Mouse (Mus musculus) adrenal gland, adult 2 months (tissue): ENCODE data around the gene Stxbp5l. TPM values are rescaled to one million over a fixed set of nuclear protein-coding genes. Genes with fewer than 3 reads are reported as not detected.
"Not testable (repeated sequence)": the region's sequence is repeated elsewhere in the genome, so short reads cannot be mapped to it uniquely, and the experiment has no call there.

Source experiments
- DNase-seq: peaks from one replicate; pipeline ENCODE4 v3.0.0; 2021
- long read RNA-seq: library from polyadenylated mRNA; stranded (forward); transcript quantifications from one replicate; pipeline ENCODE4 v2.0.0, GENCODE M21; 2021
- polyA plus RNA-seq: library from polyadenylated mRNA; depleted of rRNA; stranded (reverse); fragments of >200 nt; gene quantifications from 2 replicates; pipeline ENCODE4 v1.2.3, GENCODE M21; 2012; rRNA removed
- total RNA-seq, 2 experiments: library from RNA; stranded (reverse); gene quantifications; 2 replicates each; pipeline ENCODE4 v1.2.3; 2021

Gene Stxbp5l
- total RNA-seq: 1 to 10 TPM; 3.2 to 3.6 TPM
- polyA plus RNA-seq: 0.29 TPM in 1 of 2 replicates, not detected in the other
- long read RNA-seq, partial matches to known transcripts: 1 of 1 reads
- long read RNA-seq, other reads (novel, unspliced or antisense): 0 of 1 reads

DNA sequence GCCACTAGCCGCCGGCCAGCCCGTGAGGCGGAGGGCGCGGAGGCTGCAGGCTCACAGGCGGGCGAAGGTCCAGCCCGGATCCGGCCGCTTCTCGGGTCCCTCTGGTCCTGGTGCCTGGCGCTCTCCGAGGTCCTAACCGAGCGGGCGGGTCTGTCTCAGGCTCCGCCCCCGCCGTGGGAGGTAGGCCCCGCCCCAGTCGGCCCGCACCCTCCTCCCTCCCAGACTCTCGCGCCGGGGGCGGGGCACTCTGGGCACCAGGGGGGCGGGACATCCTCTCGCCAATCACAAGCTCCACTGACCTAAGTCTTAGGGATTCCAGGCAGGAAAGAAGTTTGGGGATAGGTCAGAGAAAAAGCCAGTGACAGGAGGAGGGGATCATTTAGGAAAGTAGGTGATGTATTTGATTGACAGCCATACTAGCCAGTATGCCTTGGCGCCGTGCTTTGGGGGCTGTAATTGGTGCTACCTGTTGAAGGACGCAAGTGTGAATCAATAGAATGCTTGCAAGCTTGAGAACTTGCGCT lies at the start of gene Stxbp5l:
TSS of gene Stxbp5l (minus strand) at position 142 of the 524 bp plus-strand sequence.
- DNase-seq: peak; percentile 96

DNA sequence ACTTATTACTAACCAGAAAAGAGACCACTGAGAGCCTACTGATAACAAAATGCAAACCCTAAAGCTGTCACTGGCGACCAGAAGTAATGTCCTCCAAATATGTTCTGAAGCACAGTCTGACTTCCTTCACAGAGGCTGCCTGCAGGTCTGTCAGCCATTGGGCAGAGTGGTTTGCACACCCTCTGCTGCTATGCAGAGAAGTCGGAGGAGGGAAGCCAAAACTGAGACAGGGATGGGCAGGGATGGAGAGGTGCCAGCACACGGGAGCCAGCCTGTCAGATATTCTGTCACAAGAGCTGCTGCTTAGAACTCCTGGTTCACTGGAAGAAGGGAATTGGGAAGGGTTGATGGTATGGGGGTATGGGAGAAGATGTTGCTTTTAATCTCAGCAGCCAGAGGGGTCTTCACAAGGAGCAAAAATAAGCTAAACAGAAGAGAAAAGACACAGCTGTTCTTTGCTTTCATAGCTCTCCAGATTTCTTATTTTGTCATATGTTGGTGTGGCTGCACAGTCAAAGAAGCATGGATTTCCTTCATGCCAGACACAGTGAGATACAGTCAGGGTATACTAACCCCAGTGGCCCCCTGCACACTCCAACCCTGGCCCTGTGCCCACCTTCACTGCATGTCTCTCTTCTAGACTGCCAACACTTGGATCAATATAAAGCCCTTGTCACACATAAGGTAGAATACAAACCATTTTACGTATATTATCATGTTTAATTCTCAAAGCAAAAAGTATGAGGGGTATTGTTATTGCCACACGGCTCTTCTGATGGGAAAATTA lies 48.8 kb upstream of the Stxbp5l start:
- DNase-seq: no peak

DNA sequence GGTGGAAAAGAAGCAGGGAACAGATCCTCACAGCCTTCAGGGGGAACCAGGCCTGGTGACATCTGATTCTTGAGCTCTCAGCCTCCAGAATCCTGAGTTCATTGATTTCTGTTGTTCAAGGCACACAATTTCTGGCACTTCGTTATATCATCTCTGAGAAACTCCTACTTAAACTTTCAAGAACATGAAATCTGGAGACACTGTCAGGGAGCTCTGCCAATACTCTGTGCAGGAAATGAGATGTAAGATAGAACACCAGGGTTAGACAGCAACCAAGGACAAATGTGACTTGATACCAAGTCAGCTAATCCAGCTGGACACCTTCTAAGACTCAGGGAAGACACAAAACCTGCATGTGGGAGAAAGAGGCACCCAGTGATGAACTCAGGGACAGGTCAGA lies 40.7 kb upstream of the Stxbp5l start:
- DNase-seq: no peak

DNA sequence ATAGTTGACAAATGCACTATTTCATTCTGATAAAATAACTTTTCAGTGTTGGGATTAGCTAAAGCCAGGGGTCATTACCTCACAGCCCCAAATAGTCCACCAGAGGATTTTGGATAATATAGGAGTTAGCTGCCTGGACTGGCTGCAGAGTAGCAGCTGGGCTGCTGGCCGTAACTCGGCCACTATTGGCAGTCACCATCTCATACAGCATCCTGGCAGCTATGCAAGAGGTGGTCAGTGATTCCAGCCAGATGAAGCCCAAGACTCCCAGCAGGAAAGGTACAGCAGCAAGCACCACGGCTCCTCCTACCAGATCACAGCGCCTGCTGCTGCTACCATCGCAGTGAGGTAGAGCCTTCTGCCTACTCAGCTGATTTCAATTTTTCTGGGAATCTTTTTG lies 38.1 kb upstream of the Stxbp5l start:
- no peak for DNase-seq

DNA sequence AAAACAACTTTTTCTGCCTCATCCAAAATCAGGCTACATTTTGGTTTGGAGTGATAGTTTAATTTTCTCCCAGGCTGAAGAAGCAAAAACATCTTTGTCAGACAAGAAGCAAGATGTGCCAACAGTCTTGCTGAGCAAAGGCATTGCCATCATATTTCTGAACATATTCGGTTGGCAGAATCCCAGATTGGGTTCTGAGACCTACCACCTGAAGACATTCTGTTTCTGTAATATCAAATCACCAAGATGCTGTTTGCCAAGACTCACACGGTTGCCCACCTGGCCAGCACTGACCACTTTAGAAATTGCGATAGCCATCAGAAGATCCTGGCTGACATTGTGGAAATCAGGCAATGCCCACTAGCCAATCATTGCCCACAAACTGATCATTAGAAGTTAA lies 37.1 kb upstream of the Stxbp5l start:
- no peak for DNase-seq

DNA sequence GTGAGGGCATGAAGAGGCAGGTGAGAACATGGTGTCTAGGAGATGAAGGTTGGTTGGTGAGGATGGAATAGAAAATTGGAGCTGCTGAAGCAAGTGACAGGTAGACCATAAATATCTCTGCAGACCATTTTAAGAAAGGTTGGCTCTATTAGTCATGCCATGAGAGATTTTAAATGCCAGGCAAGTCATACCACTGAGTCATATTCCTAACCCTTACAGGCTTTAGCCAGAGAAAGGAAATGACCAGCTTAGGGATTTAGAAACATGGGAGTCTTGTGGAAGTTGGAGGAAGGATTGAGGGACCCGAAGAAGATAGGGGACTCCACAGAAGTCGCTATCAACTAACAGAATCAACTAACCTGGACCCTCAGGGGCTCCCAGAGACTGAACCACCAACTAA lies 35.8 kb upstream of the Stxbp5l start:
- peak; percentile 16 for DNase-seq

DNA sequence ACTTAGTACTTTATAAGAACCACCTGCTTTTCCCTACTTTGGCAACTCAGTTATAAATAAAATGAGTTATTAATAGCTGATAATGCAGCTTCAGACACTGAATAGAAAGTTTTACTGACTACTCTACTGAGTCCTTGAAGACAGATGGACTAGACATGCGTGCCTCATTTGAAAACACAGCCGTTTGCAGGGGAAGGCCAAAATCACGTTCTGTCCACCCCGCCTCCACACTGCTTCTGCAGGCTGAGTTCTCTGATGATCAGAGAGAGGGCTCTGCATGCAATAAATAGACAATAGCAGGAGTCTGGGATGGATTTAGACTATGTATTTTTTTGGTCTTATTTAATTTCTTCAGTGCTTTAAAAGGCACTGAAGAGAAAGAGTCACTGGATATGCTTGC lies 20.8 kb upstream of the Stxbp5l start:
- no peak for DNase-seq

DNA sequence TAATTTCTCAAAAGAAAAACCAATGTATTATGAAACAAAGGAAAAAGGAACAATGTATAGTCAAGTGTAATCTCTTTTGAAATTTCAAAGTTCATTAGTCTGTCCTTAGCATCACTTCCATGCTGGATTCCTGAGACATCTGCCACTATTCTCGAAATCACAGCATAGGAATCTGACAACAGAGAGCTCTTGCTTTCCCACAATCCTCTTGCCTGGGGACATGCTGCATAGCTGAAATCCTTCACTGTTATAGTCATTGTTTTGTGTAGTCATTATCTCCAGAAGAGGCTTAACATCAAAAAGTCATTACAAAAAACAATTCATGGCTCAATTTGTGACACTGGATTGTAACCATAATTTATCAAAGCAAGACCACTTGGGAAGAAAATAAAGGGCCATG lies 20.2 kb upstream of the Stxbp5l start:
- no peak for DNase-seq

DNA sequence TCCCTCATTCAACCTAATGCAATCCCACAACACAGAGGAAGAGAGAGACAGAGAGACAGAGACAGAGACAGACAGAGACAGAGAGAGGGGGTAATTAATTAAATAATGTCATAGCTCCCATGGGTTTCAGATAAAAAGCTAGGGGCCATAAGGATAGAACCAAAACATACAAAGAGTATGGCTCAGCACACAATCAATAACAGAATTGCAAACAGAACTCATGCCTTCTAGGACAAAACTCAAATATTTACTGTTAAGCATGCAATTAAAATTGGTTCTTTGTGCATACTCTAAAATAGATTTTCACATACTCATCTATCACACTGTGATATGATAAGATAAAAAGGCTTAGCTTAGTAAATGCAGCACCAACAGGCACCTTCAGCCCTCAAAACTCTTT lies 5.2 kb upstream of the Stxbp5l start:
- DNase-seq: no peak

DNA sequence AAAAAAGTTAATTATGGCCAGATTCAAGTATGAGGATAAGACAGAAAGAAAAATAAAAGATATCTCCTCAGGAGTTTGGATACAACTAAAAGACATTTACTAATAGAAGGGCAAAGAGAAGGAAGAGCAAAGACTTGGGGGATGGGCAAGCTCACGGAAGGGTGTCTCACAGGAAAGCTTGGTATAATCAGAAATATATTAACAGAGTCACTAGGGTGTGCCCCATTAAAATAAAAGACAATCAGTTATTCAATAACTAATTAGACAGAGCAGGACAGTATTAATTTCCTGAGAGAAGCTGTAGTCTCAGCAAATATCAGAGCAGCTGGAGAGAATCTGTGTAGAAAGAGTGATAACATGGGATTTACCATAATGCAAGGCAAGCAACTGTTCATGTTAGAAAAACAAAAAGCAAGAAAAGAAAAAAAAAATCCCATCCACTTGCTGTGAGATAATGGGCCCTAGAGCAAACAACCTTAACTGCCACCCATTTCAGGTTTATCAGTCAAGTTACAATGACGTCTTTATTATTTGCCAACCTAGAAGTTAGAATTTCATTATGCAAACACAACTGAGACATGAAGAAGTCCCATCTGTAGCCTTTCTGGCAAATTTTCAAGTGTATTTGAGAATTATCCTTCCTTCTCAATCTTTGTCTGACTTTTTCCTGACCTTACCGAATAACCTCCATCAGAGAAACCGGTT lies 4.6 kb upstream of the Stxbp5l start:
- DNase-seq: no peak

DNA sequence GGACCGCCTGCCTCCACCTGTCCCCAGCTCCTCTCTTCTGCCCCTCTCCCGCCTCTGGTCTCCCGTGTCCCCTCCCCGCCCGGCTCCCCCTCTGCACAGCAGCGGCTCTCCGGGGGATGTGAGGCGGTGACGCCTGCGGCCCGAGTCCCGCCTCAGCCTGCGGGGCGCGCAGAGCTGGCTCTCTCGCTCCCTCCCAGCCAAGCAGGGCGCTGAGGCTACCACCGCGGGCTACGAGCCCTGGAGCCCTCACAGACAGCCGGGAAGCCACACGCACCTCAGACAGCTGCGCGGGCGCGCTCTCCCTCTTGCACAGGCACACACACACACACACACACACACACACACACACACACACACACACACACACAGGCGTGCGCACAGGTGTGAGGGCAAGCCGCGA lies 393 bp downstream of the Stxbp5l start:
- DNase-seq: peak; percentile 53

DNA sequence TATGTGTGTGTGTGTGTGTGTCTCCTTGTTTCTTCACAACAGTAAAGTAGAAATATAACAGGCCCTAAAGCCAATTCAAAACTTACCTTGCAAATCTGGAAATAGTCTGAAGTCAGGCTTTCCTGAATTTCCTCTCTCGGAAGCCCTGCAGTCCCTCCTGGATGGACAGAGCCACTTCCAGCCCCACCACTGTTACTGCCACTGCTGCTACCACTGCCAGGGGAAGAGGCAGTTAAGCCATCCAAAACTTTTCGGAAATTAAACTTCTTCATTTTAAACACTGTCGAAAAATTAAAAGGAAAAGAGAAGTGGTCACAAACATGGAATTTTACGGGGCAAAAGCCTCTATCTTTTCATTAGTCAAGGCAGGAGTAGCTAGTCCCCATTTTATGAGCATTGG lies 1.3 kb downstream of the Stxbp5l start:
- DNase-seq: no peak

DNA sequence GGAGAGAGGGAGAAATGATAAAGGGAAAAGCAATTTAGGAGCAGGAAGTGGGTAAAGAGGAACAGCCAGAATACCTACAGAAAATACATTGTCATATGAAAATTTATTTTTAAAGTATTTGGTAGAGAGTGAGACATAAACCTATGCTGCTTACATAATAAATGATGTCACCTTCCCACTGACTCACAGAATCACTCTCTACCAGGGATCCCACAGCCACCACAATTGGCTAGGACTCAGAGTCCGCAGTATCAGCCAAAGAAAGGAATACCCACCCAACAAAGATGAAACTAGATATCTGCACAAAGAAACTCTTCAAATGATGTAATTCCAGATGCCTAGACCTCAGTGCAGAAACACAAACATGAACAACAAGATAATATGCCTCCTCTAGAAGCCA lies 12.0 kb downstream of the Stxbp5l start:
- no peak for DNase-seq

DNA sequence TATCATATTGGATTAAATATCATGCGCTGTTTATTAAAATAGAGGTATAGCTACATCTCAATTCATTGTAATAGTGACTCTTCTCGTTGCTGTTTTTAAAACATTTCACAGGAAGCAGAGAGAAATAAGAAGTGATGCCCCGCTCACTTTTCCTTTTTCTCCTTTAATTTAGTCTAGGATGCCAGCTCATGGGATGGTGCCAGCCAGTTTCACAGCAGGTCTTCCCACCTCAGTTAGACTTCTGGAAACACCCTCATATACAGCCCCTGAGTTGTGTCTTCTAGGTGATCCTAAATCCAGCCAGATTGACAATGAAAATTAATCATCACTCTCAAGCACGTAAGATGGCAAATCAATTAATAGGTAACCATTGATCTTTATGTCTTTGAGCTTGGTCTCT lies 17.3 kb downstream of the Stxbp5l start:
- DNase-seq: no peak

DNA sequence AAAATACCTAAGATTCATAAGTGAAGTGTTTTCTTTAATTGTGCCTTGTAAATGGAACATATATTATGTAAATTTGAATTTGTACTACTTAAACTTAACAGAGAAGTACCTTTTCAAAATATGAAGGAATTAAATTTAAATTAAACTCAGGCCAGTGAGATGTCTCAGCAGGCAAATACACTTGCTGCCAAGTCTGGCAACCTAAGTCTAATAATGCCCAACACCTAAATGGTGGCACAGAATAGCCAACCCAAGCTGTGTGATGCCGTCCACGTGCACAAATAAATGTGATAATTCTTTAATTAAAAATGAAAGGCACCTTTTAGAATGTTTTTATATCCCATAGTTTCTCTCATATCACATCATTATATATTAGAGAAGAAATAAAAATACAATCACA lies 20.8 kb downstream of the Stxbp5l start:
- DNase-seq: no peak

DNA sequence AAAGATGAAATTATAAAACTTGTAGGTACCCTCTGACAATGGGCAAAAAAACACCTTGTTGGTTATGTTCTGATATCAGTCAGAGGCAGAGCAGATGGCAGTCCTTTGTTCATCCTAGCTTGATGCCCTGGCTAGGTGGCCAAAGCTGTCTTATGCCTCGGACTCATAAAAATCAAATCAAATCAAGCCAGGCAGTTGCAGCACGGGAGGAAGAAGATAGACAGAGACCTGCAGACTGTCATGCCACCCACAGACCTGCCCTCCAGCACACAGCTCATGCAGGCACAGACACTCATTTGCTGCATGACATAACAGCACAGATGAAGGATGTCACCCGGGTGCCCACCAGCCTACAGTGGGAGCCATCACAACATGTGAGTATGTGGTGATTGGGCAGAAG lies 29.1 kb downstream of the Stxbp5l start:
- DNase-seq: no peak

DNA sequence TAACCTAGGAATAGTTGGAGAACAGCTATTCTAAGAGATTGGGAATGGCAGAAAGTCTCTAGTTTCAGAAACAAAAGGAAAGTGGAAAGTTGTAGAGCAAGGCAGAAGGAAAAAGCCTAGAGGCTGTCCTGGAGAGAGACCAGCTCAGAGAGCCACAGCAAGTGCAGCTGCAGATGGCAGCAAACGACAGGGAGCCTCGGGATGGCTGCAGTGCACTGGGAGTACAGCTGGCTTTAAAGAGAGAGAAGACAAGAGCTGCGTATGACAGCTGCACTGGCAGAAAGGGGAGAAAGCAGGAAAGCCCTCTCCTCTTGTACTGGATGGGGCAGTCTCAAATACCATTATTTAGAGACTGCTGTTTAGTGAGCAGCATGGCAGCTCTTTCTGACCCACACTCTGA lies 37.7 kb downstream of the Stxbp5l start:
- DNase-seq: peak; percentile 38

DNA sequence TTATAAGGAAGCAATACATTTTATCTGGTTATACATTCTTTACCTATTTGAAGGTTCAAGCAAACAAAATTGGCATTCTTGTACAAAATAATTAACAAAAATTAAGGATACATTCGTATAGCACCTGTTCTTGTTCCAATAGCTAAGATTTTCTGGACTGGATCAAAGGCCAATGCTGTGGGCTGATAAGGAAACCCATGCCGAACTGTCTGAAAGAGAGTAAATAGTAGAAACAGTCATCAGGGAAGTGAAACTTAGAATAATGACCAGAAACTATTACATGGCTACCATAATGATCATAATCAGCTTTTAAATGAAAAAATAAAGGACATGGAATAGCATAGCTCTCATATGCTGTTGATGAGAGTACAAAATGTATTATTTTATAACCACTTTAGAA lies 39.8 kb downstream of the Stxbp5l start:
- no peak for DNase-seq

DNA sequence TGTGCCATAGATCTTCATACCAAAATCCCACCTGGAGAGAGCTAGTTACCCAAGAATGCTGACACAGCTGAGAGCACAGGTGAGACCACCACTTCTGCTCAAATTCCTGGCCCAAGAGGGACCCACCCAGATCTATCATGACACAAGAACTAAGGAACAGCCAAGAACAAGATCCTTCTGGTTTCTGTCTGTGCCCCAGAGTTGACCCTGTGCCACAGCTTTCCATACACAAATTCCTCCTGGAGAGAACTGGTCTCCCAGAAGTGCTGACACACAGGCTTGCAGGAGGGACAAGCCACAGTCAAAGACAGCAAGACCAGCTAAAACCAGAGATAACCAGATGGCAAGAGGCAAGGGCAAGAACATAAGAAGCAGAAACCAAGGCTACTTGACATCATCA lies 43.3 kb downstream of the Stxbp5l start:
- not testable (repeated sequence) for DNase-seq

DNA sequence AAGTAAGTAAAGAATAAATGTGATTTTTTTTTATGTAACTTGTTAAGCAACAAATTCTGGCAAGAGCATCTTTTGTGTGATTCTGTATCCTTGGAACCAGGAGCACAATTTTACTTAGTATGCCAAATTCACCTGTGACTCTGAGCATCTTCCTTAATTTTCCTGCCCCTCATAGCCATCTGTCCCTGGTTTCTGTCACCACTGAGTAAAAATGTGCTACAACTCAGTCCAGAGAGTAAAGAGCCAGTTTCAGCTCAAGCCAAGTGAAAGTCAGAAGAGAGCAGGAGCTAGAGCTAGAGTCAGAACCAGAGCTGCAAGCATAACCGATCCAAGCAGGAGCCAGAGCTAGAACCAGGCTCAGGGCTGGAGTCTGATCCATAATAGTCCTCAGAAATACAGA lies 46.6 kb downstream of the Stxbp5l start:
- no peak for DNase-seq

DNA sequence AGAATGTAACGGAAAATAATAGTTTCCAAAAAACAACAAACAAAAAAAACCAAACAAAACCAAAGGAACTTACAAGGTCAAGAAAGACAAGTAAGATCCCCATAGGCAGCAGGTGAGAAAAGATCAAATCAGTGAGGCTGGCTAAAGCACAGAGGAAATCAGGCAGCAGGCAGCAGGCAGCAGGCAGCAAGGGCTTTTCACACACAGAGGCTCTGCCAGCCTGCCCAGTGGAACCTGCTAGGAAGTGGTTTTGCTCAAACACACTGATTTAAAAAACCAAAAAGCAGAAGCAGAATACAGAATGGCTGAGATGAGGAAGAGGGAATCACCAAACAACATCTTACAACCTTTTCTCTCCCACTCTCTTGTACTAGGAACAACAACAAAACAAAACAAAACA lies 47.2 kb downstream of the Stxbp5l start:
- DNase-seq: no peak

DNA sequence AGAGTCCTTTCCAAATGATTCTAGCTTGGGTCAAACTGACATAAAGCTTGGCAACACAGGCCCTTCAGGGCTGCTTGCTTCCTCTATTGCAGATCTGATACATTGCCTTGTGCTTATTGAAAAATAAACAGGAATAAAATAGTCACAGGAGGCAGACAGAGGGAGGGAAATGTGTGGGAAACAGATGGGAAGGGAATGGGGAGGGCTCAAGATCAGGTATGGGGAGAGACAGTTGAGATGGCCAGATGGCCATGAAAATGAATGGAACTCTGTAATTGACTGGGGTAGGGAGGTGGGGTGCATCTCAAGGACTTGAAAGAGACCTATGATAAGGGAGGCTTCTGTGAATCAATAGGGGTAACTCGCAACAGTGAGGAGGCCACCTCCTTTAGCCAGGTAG lies 80.3 kb downstream of the Stxbp5l start:
- DNase-seq: no peak

DNA sequence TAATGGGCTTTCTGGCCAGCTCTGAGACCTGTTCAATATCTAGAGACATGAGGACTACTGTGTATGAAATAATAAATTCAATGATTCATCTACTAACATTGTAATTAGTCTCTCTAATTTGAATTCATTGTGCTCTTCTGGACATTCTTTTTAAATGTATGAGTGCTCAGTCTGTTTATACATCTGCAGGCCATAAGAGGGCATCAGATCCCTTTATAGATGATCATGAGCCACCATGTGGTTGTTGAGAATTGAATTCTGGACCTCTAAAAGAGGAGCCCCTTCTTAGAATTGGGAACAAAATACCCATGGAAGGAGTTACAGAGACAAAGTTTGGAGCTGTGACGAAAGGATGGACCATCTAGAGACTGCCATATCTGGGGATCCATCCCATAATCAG lies 92.2 kb downstream of the Stxbp5l start:
- no peak for DNase-seq
